In the genomic region with DNA sequence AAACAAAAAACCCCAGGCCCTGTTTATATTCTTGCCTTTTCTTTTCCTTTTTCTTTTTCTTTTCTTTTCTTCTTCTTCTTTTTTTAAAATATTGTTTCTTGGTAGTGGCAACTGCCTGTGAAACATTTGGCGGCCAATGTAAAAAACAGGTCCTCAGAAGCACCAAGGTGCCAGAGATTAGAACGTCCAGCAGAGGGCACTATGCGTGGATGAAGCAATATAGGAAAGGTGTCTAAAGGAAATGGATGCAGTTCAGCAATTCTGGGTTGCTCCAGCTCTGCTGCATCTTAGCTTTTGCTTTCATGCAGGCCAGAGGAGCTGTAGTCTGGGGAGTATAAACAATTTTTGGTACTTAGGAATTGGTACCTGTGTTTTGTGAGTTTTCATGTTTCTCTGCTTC, we compare ENCODE assay signal across 1 mouse cellular context.
TF ChIP-seq lines count a peak whose summit lies in the region.

No protein-coding gene starts in this region.

TF ChIP-seq in MEL, 35 proteins besides CTCF, POLR2A, EP300 and RAD21 (continued from another document):
- TF ChIP-seq MAFK (IDR thresholded peaks at IDR 0.05; ENCODE audit: borderline replicate concordance, low read depth, low read length) (no peak), TBP (IDR thresholded peaks at IDR 0.05; ENCODE audit: low read depth, low read length) (no peak)
TF ChIP-seq in MEL: peak in this region for 2.
